Mouse (Mus musculus) hindbrain, embryonic 11.5 days (tissue): ENCODE results near the gene Tgm4. TPM values are rescaled to one million over a fixed set of nuclear protein-coding genes. Genes with fewer than 3 reads are reported as not detected.

Source experiments
- ATAC-seq: fragments of 200-750 bp; cut with Nextera tagmentation; 2 replicates; pipeline ENCODE4 v1.8.0; 2017; ENCODE audit warnings: mild to moderate bottlenecking, moderate TSS enrichment, moderate library complexity; ENCODE audit not compliant: low FRiP score
- DNase-seq: peaks from one replicate; pipeline ENCODE4 v3.0.0-alpha.2; 2015; ENCODE audit warnings: low spot score
- H3K27ac ChIP-seq: fragments of 300-500 bp; sonication (generic); 2 replicates; pipeline ENCODE4 v1.5.1; 2014; ENCODE audit warnings: mild to moderate bottlenecking, low read depth, low read length
- H3K27me3 ChIP-seq: fragments of 300-500 bp; sonication (generic); 2 replicates; pipeline ENCODE4 v1.6.1; 2014; ENCODE audit warnings: mild to moderate bottlenecking, low read length, moderate library complexity, mixed read lengths; ENCODE audit not compliant: control insufficient read depth, insufficient read depth
- H3K36me3 ChIP-seq: fragments of 300-500 bp; sonication (generic); 2 replicates; pipeline ENCODE4 v1.6.1; 2014; ENCODE audit warnings: mild to moderate bottlenecking, low read length, moderate library complexity, mixed read lengths; ENCODE audit not compliant: control insufficient read depth, insufficient read depth
- H3K4me1 ChIP-seq: fragments of 300-500 bp; sonication (generic); replicated peaks from 2 replicates; pipeline ENCODE4 v1.6.1; 2014; ENCODE audit warnings: low read length, mixed read lengths; ENCODE audit not compliant: control insufficient read depth, insufficient read depth
- H3K4me2 ChIP-seq: fragments of 300-500 bp; sonication (generic); replicated peaks from 2 replicates; pipeline ENCODE4 v1.6.1; 2014; ENCODE audit warnings: mild to moderate bottlenecking, low read depth, low read length
- H3K4me3 ChIP-seq: fragments of 300-500 bp; sonication (generic); 2 replicates; pipeline ENCODE4 v1.5.1; 2014; ENCODE audit warnings: low read depth, low read length
- H3K9ac ChIP-seq: fragments of 300-500 bp; sonication (generic); 2 replicates; pipeline ENCODE4 v1.6.1; 2014; ENCODE audit warnings: low read depth, low read length
- H3K9me3 ChIP-seq: fragments of 300-500 bp; sonication (generic); 2 replicates; pipeline ENCODE4 v1.6.1; 2016; ENCODE audit warnings: low read length; ENCODE audit not compliant: control insufficient read depth
- WGBS: fragments of 180-500 bp; shearing (Covaris S2); extraction: QIAGEN DNeasy Blood & Tissue Kit; methylation state at CpG from one replicate; pipeline ENCODE4 v1.1.7; 2014; 5-methylcytosine and 5-hydroxymethylcytosine counted together
- polyA plus RNA-seq: library from polyadenylated mRNA; unstranded; fragments of >200 nt; fragmentation: Nextera tagmentation; extraction: Ambion mirVana; gene quantifications from 2 replicates; pipeline ENCODE4 v1.2.1, GENCODE M21; 2014

Gene Tgm4
- polyA plus RNA-seq, 1 experiment from 2014 or later = 0.37 TPM

- peaks cover 3% of the 10 kb centered on the region; the same call in 1 of the 2 replicates for H3K36me3 ChIP-seq
Measured at GRCm38 (mm10) chr9:123090844-123091243, 56.3 kb downstream of the Tgm4 start.

GRCm38 (mm10) chr9:123099631-123100455 lies 65.3 kb downstream of the Tgm4 start:
- H3K4me1 ChIP-seq = no peaks in the 10 kb centered on the region
- H3K27me3 ChIP-seq = no peaks in the 10 kb centered on the region
- H3K9ac ChIP-seq = no peak overlapping the region
- no peak overlapping the region for H3K4me2 ChIP-seq
- ATAC-seq (no peak), DNase-seq (no peak)
- no peak overlapping the region for H3K27ac ChIP-seq
- 98% methylated on average over 16 of the region's 16 CpGs for WGBS
- H3K4me3 ChIP-seq = no peak overlapping the region
- H3K9me3 ChIP-seq = no peaks in the 10 kb centered on the region
- H3K36me3 ChIP-seq = peaks cover 7% of the 10 kb centered on the region

More at GRCm38 (mm10) chr9:123090844-123091243, 56.3 kb downstream of the Tgm4 start:
- no peaks in the 10 kb centered on the region for H3K27me3 ChIP-seq
- no peak overlapping the region for H3K27ac ChIP-seq
- 88% methylated on average over 4 of the region's 4 CpGs for WGBS
- no peaks in the 10 kb centered on the region for H3K9me3 ChIP-seq
- no peaks in the 10 kb centered on the region for H3K4me1 ChIP-seq
- DNase-seq (no peak), ATAC-seq (no peak)
- no peak overlapping the region for H3K4me3 ChIP-seq
- no peak overlapping the region for H3K4me2 ChIP-seq
- H3K9ac ChIP-seq = no peak overlapping the region

DNA sequence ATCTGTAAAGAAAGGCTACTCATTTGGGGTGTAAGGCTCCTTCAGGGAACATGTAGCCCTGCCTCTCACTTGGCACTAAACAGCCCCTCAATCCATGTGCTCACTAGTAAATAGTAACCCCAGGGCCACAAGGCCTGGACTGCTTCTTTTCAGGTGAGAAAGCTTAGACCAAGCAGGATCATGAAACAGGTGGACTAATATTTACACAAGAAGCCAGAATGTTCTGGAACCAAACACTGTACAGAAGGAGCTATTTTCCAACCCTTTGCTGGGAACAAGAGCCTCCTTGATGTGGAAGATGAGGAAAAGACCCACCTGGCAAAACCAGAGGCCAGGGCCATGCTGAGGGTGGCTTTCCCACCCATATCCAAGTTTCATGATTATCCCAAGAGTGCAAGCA lies 68.9 kb downstream of the Tgm4 start:
- Histone ChIP-seq H3K4me3 (no peak overlapping the region), H3K27me3 (no peaks in the 10 kb centered on the region), H3K9ac (no peak overlapping the region), H3K36me3 (peaks cover 4% of the 10 kb centered on the region; the same call in 1 of the 2 replicates), H3K4me1 (no peaks in the 10 kb centered on the region), H3K27ac (no peak overlapping the region), H3K9me3 (no peaks in the 10 kb centered on the region), H3K4me2 (no peak overlapping the region)
- ATAC-seq = no peak
- no peak for DNase-seq

GRCm38 (mm10) chr9:123104362-123104761 lies 69.8 kb downstream of the Tgm4 start:
- ATAC-seq (no peak), DNase-seq (no peak)
- no peak overlapping the region for H3K4me2 ChIP-seq
- H3K4me3 ChIP-seq = no peak overlapping the region
- no peaks in the 10 kb centered on the region for H3K9me3 ChIP-seq
- no peaks in the 10 kb centered on the region for H3K4me1 ChIP-seq
- no peaks in the 10 kb centered on the region for H3K27me3 ChIP-seq
- H3K9ac ChIP-seq = no peak overlapping the region
- no peak overlapping the region for H3K27ac ChIP-seq
- H3K36me3 ChIP-seq = no peaks in the 10 kb centered on the region

DNA sequence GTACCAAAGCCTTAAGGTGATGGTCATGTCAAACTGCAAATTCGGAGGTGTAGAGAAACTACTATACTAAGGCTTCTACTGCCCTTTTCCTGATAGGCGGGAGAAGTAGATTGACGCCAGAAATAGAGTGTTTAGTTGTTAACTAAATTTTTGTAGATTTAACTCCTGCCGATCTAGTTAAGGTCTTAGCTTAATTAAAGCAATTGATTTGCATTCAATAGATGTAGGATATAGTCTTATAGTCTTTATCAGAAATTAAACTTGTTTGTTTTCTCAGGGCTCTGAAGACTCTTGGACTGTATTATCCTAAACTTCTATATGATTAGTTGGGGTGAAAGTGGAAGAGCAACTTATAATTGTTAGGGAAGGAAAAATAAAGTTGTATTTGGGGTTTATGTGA lies 72.7 kb downstream of the Tgm4 start:
- 93% methylated on average over 4 of the region's 4 CpGs for WGBS
- ATAC-seq = no peak
- no peak overlapping the region for H3K9ac ChIP-seq

GRCm38 (mm10) chr9:123109188-123109587 lies 74.7 kb downstream of the Tgm4 start:
- 92% methylated on average over 7 of the region's 7 CpGs for WGBS
- Histone ChIP-seq H3K4me3 (no peak overlapping the region), H3K36me3 (no peaks in the 10 kb centered on the region), H3K4me1 (peaks cover 6% of the 10 kb centered on the region; the same call in 1 of the 2 replicates), H3K27ac (no peak overlapping the region), H3K9me3 (no peaks in the 10 kb centered on the region), H3K9ac (no peak overlapping the region), H3K4me2 (no peak overlapping the region), H3K27me3 (no peaks in the 10 kb centered on the region)
- no peak for DNase-seq
- no peak for ATAC-seq

More for the DNA sequence above, 72.7 kb downstream of the Tgm4 start:
- Histone ChIP-seq H3K36me3 (no peaks in the 10 kb centered on the region), H3K4me2 (no peak overlapping the region), H3K27me3 (no peaks in the 10 kb centered on the region), H3K4me1 (peaks cover 4% of the 10 kb centered on the region; the same call in 1 of the 2 replicates), H3K9me3 (no peaks in the 10 kb centered on the region), H3K4me3 (no peak overlapping the region), H3K27ac (no peak overlapping the region)
- no peak for DNase-seq

DNA sequence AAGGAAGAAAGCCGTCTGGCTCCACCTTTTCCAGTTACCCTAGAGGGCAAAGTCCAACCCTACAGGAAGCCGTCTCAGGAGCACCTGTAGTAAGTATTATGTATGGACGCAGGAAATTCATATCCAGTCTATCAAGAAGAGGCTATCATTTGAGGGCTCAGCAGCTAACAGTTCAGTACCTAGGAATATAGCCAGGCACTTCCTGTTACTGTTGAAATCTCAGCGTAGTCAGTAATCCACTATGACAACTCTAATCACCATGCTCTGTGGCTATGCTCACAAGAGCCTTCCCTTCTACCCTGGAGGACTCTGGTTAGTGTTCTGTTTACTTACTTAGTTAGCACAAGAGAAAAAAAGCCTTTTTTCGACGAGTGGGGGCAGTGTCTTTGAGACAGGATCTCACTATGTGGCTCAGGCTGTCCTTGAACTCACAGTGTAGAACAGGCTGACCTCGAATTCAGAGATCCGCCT lies 77.3 kb downstream of the Tgm4 start:
- WGBS = 68% methylated on average over 8 of the region's 8 CpGs
- H3K27me3 ChIP-seq = no peaks in the 10 kb centered on the region
- no peaks in the 10 kb centered on the region for H3K9me3 ChIP-seq
- no peaks in the 10 kb centered on the region for H3K36me3 ChIP-seq
- no peak for DNase-seq
- H3K4me3 ChIP-seq = peak overlapping the region; percentile 93
- ATAC-seq = no peak
- H3K27ac ChIP-seq = no peak overlapping the region
- peak overlapping the region; percentile 90 for H3K4me2 ChIP-seq
- H3K4me1 ChIP-seq = peaks cover 6% of the 10 kb centered on the region; the same call in 1 of the 2 replicates
- H3K9ac ChIP-seq = peak overlapping the region; percentile 93

- Histone ChIP-seq H3K9me3 (no peaks in the 10 kb centered on the region), H3K36me3 (no peaks in the 10 kb centered on the region), H3K27me3 (no peaks in the 10 kb centered on the region), H3K4me1 (peaks cover 6% of the 10 kb centered on the region; the same call in 1 of the 2 replicates), H3K4me3 (peak within 1 kb of the TSS; percentile 93), H3K9ac (peak within 1 kb of the TSS; percentile 93), H3K4me2 (peak within 1 kb of the TSS; percentile 90), H3K27ac (peak within 1 kb of the TSS; percentile 91)
- DNase-seq = peak; percentile 97
- ATAC-seq = peak; percentile 96
- WGBS = under 1% methylated on average over 71 of the region's 79 CpGs
Measured at GRCm38 (mm10) chr9:123112805-123113521, 78.4 kb downstream of the Tgm4 start, which contains the start of the genes Zdhhc3 and Exosc7. Gene Zdhhc3 (minus strand): TSS chr9:123113205. Gene Exosc7 (plus strand): TSS chr9:123113215.
